Mouse (Mus musculus): ENCODE results near the gene Kcnk13.

The Kcnk13 gene

DNA sequence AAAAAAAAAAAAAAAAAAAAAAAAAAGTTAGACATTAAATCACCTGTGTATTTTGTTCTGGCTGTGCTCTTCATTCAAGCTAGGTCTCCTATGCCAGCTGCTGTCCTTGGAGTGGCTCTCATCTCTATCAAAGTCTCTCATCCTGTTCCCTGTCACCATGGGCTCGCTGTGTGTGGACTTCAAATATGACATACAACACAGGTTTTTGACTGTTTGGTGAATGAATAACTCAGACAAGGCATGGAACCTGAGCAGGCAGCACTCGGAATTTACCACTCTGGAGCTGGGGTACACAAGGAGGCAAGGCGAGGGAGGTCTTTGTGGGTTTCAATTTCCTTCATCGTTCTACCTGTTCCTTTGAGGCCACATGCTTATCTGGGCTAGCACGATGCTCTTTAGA is 50.8 kb downstream of the Kcnk13 start:
- no peak for DNase-seq (ENCODE audit: low read depth, low spot score)

- DNase-seq (ENCODE audit: low read depth, low spot score): no peak
These were observed 53.4 kb downstream of the Kcnk13 start for GRCm38 (mm10) chr12:100017709-100018108.

DNA sequence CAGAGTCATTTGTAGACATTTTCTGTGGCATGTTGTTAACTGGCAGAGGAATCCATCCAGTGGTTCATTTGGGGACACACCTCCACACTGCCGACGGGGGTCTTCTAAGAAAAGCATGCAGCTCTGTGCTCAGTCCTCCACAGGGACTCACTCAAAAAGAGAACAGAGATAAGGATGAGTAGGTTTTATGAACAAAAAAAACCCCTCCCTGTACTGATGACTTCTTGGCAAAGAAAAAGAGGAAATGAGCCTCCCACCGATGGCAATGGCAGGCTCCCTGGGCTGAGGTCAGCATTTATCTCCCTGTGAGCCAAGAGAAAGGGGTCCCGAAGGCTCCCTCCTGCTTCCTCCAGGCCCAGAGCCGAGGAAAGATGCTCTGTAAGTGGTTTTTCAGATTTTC is 58.2 kb downstream of the Kcnk13 start:
- DNase-seq (ENCODE audit: low read depth, low spot score): no peak

DNA sequence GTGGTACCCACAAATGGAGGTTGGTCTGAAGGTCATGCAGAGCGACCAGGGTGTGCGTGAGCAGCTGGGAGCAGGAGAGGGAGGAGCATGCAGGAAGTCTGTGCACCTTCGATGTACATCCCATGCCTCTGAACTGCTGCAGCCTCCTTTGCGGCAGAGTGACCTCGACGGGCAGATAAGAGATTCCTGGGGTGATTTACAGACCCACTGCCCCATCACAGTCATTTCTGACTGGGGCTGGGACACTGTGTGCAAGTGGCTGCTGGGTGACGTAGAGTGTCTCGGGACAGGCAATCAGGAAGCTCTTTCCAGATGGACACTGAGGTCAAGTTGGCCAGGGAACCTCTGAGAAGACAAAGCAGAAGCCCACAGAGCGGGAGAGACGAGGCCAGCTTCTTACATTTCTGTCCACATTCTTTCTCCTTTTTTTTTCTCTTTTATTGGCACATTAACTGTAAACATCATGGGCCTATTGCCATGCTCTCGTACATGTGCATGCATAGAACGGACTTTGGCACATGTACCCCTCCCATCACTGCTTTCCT is 59.6 kb downstream of the Kcnk13 start:
- DNase-seq (ENCODE audit: low read depth, low spot score): no peak

DNA sequence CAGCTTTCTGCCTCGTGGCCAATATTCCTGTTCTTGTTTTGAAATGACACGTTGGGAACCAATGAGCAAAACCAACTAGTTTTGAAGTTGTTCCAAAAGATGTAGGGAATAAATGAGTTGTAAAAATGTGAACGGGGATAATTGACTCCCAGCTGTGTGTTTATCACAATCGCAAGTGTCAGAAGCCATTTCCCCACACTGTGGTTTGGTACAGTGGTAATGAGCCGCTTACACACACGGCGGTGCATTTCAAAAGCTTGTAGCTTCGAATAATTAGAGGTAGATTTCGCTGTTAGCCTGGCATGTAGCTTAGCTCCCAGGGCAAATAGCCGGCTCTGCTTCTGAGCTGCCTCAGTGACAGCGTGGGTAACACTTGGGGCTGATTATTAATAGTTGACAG is 61.4 kb downstream of the Kcnk13 start:
- DNase-seq (ENCODE audit: low read depth, low spot score): no peak

GRCm38 (mm10) chr12:100026715-100027245 is 62.5 kb downstream of the Kcnk13 start:
- DNase-seq (ENCODE audit: low read depth, low spot score): no peak

GRCm38 (mm10) chr12:100027281-100027680 is 63.0 kb downstream of the Kcnk13 start:
- DNase-seq (ENCODE audit: low read depth, low spot score): no peak

DNA sequence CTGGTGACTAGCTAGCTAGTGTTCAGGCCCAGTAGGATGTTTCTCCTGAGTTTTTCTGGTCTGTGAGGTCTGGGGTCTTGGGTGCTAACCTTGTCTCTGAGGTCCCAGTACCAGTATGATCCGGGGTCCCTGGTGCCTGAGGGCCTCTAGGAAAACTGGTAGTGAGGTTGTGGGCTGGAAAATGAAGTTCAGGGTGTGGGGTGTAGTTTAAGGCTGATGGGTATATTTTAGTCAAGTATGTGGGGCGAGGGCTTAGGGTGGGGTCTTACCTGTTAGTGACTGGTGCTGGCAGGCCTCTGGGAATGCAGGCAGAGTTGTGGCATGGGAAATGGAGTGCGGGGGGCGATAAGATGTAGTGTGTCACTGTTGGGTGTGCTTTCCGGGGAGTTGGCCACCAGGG is 67.4 kb downstream of the Kcnk13 start:
- no peak for DNase-seq (ENCODE audit: low read depth, low spot score)

GRCm38 (mm10) chr12:100032521-100032920 is 68.2 kb downstream of the Kcnk13 start:
- DNase-seq (ENCODE audit: low read depth, low spot score): no peak

- no peak for DNase-seq (ENCODE audit: low read depth, low spot score)
These were observed 74.5 kb downstream of the Kcnk13 start for GRCm38 (mm10) chr12:100038741-100039262.

- DNase-seq (ENCODE audit: low read depth, low spot score): no peak
These were observed 77.8 kb downstream of the Kcnk13 start for GRCm38 (mm10) chr12:100042116-100042515.

DNA sequence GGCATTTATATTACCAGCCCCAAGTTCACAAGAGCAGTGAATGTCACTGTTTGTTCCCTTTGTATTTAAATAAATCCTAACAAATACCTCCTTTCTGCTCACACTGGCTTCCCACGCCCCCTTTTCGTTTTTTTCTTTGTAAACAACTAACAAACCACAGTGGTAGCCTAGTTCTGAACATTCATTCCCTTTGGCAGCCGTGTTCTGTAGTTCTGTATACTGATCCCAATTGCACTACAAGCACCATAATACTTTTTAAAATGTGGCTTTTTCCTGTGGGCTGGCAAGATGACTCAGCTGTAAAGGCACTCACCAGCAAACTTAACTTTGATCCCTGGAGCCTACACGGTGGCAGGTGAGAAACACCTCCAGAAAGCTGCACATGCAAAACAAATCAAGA is 80.4 kb downstream of the Kcnk13 start:
- no peak for DNase-seq (ENCODE audit: low read depth, low spot score)

DNA sequence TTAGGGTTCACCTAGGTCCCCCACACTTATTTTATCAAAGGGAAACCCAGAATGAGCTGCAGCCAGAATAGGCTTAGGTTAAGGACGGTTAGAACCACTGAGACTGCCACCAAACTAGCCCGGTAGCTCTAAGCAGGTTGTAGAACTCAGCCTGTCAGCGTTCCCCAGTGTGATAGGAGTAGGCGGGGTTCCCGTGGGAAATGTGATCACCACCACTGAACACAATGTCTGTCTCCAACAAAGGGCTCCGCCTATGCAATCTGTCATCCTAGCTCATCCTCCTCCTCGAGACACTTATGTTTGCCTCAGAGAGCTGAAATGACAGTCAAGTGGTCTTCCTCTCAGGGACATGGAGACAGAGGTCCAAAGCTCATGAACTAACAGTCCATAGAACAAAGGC is 86.3 kb downstream of the Kcnk13 start:
- DNase-seq (ENCODE audit: low read depth, low spot score): no peak

- no peak for DNase-seq (ENCODE audit: low read depth, low spot score)
These were observed 89.3 kb downstream of the Kcnk13 start for GRCm38 (mm10) chr12:100053617-100054016.

DNA sequence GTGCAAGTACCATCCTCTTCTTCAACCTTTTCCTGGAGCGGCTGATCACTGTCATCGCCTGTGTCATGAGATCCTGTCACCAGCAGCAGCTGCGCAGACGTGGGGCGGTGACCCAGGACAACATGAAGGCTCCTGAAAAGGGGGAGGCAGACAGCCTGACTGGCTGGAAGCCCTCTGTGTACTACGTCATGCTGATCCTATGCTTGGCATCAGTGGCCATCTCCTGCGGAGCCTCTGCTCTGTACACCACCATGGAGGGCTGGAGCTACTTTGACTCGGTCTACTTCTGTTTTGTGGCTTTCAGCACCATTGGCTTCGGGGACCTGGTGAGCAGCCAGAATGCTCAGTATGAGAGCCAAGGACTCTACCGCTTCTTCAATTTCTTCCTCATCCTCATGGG is 96.8 kb downstream of the Kcnk13 start:
- no peak for DNase-seq (ENCODE audit: low read depth, low spot score)

DNA sequence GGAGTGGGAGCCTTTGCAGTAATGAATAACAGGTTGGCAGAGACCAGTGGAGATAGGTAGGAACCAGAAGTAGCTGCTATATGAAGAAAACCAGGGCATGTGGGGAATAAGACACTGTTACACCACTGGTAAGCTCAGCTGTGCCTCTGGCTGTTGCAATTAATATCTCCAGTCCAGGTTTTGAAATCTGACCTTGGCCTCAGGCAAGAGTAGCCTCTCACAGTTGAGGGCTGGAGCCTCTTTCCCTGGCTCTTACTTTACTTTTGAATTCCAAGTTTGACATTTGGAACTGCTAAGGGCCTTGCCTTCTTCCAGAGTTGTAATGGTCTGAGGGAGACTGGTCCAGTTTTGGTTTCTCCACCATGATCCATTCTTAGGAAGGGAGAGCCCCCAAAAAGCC is 97.5 kb downstream of the Kcnk13 start:
- no peak for DNase-seq (ENCODE audit: low read depth, low spot score)

DNA sequence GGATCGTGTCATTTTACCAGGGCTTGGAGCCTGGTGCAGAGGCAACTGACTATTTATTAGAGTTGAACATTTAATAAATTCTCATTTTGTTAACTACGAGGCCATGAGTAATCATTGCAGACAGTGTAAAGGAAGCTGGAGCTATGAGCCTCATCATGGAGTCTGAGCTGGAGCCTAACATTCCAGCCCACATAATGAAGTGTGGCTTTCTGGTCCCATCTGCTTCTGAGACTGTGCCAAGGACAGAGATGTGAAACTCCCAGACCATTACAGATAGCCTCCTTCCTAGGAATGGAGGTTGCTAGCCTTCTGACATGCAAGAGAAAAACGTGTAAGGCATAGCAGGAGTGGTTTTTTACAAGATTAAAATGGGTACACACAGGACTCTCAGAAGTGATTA is 98.3 kb downstream of the Kcnk13 start:
- DNase-seq (ENCODE audit: low read depth, low spot score): no peak

DNA sequence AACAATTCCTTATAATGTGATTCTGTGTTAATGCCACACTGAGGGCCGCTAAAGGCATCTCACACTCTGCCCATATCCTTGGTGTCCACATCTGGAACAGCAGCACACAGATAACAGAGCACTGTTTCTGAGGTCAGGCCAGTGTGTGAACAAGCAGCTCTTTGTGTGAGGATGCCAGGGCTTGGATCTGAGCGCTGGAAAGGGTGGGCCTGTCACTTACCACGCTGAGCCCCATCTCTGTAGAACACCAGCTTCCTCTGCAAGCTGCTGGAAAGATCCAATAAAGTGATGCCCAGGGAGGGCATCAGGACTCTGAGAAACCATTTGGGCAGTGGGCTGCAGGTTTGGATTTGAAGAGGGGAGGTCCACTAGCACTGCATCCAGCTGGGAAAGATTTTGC is 100.8 kb downstream of the Kcnk13 start:
- no peak for DNase-seq (ENCODE audit: low read depth, low spot score)

GRCm38 (mm10) chr12:100067477-100067876 is 103.2 kb downstream of the Kcnk13 start:
- no peak for DNase-seq (ENCODE audit: low read depth, low spot score)

DNA sequence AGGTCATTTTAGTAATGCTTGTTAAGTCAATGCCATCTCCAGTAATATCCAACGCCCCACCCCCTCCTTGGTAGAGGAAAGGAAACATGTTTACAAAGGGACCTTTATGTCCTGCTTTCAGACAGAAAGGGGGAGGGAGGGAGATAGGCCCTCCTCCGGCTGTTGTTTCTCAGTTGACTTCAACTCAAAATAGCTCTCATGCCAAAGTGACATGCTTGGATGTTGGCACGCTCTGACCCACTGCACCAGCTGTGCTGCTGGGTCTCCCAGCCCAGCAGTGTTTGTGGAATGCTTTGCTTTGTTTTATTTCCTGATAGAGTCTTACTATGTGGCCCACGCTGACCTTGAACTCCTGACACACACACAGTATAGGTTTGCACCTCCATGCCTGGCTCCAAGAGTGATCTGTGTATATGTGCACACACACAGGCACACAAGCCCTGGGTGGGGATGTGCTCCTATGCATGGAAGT is 108.9 kb downstream of the Kcnk13 start:
- no peak for DNase-seq (ENCODE audit: low read depth, low spot score)

DNA sequence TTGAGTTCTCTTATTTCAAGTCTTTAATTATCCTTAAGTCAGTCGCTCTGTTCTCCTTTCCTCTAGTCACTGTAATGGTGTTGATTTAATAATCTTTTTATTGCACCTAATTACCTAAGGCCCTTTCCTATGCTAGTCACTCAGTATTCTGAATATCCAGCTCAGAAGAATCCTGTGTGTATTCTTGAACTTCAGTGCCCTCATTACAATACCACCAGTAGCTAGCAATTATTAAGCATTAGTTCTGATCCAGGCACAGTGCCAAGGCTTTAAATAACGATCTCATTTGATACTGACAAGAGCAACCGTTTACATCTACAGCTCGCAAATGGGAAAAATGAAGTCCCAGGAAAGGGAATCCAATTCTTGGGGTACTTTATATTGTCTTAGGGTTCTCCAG is 111.4 kb downstream of the Kcnk13 start:
- DNase-seq (ENCODE audit: low read depth, low spot score): no peak

- no peak for DNase-seq (ENCODE audit: low read depth, low spot score)
These were observed 115.5 kb downstream of the Kcnk13 start for GRCm38 (mm10) chr12:100079636-100080286.

DNA sequence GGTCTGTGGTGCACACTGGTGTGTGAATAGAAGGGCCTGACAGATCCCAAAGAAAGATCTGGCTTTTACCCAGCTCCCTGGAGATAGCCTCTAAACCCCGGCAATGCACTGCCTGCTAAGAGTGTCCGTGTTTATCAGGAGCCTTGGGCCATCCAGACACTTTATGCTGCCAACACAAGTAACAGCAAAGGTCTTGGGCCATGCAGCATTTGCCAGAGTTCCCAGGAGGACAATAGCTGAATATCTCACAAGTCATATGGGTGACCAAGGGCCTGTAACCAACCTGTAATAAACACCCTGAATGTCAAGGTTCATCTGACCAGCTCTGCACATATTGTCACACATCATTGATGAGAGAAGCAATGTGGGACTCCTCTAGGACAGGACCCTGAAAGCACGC is 123.7 kb downstream of the Kcnk13 start:
- DNase-seq (ENCODE audit: low read depth, low spot score): no peak
